Mouse (Mus musculus): Measurements from ENCODE around the gene Rrp7a.

- no peak for TF ChIP-seq CTCF (IDR thresholded peaks at IDR 0.05; ENCODE audit: borderline replicate concordance, insufficient read depth, low read length)
- TF ChIP-seq POLR2A (IDR thresholded peaks at IDR 0.05; ENCODE audit: low read depth, low read length) = no peak
Measured at GRCm38 (mm10) chr15:83148801-83149195, 26.2 kb upstream of the Rrp7a start.

Measured in embryonic fibroblast, embryonic 13.5 days (primary cell).